Mouse (Mus musculus): ENCODE measurements around the gene Cep135. TPM values are rescaled to one million over a fixed set of nuclear protein-coding genes. Genes with fewer than 3 reads are reported as not detected.

Cep135 gene
- polyA plus RNA-seq, 1 experiment from 2014 or later, result 3.9 TPM

GRCm38 (mm10) chr5:76657245-76658083 is 69.0 kb downstream of the Cep135 start:
- Histone ChIP-seq H3K4me3 (ENCODE audit: low read depth, low read length) (peak overlapping the region; percentile 85), H3K27ac (ENCODE audit: low read length) (peak overlapping the region; percentile 91), H3K4me1 (ENCODE audit: control insufficient read depth, low read depth, low read length) (peaks cover 23% of the 10 kb centered on the region), H3K36me3 (ENCODE audit: control insufficient read depth, insufficient read depth) (no peaks in the 10 kb centered on the region), H3K4me2 (ENCODE audit: low read depth, low read length) (peak overlapping the region; percentile 92), H3K9me3 (replicated peaks; ENCODE audit: control insufficient read depth, low read length) (no peaks in the 10 kb centered on the region), H3K9ac (ENCODE audit: low read depth, low read length) (peak overlapping the region; percentile 94), H3K27me3 (ENCODE audit: control insufficient read depth, insufficient read depth, low read depth, low read length) (no peaks in the 10 kb centered on the region)
- ATAC-seq (ENCODE audit: low read depth), result peak; percentile 77
- under 1% methylated on average over 80 of the region's 80 CpGs for WGBS (ENCODE audit: insufficient replicate concordance)

- Histone ChIP-seq H3K4me1 (ENCODE audit: control insufficient read depth, low read depth, low read length) (peaks cover 23% of the 10 kb centered on the region), H3K9me3 (replicated peaks; ENCODE audit: control insufficient read depth, low read length) (no peaks in the 10 kb centered on the region), H3K9ac (ENCODE audit: low read depth, low read length) (peak overlapping the region; percentile 94), H3K27ac (ENCODE audit: low read length) (peak overlapping the region; percentile 91), H3K36me3 (ENCODE audit: control insufficient read depth, insufficient read depth) (no peaks in the 10 kb centered on the region), H3K4me3 (ENCODE audit: low read depth, low read length) (peak overlapping the region; percentile 85), H3K27me3 (ENCODE audit: control insufficient read depth, insufficient read depth, low read depth, low read length) (no peaks in the 10 kb centered on the region), H3K4me2 (ENCODE audit: low read depth, low read length) (peak overlapping the region; percentile 92)
- WGBS (ENCODE audit: insufficient replicate concordance), result 1% methylated on average over 38 of the region's 38 CpGs
- ATAC-seq (ENCODE audit: low read depth), result peak; percentile 91
Measured at GRCm38 (mm10) chr5:76658084-76658934, 69.8 kb downstream of the Cep135 start.

GRCm38 (mm10) chr5:76659958-76660635 is 71.6 kb downstream of the Cep135 start:
- Histone ChIP-seq H3K4me1 (ENCODE audit: control insufficient read depth, low read depth, low read length) (peaks cover 23% of the 10 kb centered on the region), H3K9ac (ENCODE audit: low read depth, low read length) (no peak overlapping the region), H3K36me3 (ENCODE audit: control insufficient read depth, insufficient read depth) (no peaks in the 10 kb centered on the region), H3K9me3 (replicated peaks; ENCODE audit: control insufficient read depth, low read length) (no peaks in the 10 kb centered on the region), H3K27me3 (ENCODE audit: control insufficient read depth, insufficient read depth, low read depth, low read length) (no peaks in the 10 kb centered on the region), H3K4me3 (ENCODE audit: low read depth, low read length) (no peak overlapping the region), H3K27ac (ENCODE audit: low read length) (0 out of 2 replicates have a peak overlapping the region, but pooled peaks have one; percentile 25), H3K4me2 (ENCODE audit: low read depth, low read length) (peak overlapping the region; percentile 50; the same call in 1 of the 2 replicates)
- no peak for ATAC-seq (ENCODE audit: low read depth)
- WGBS (ENCODE audit: insufficient replicate concordance), result 85% methylated on average over 8 of the region's 8 CpGs

- H3K4me1 ChIP-seq (ENCODE audit: control insufficient read depth, low read depth, low read length), result peaks cover 21% of the 10 kb centered on the region
- 28% methylated on average over 4 of the region's 4 CpGs for WGBS (ENCODE audit: insufficient replicate concordance)
- ATAC-seq (ENCODE audit: low read depth), result no peak
- H3K4me3 ChIP-seq (ENCODE audit: low read depth, low read length), result no peak overlapping the region
- no peaks in the 10 kb centered on the region for H3K27me3 ChIP-seq (ENCODE audit: control insufficient read depth, insufficient read depth, low read depth, low read length)
- H3K9me3 ChIP-seq (replicated peaks; ENCODE audit: control insufficient read depth, low read length), result no peaks in the 10 kb centered on the region
- H3K9ac ChIP-seq (ENCODE audit: low read depth, low read length), result no peak overlapping the region
- peak overlapping the region; percentile 19 for H3K4me2 ChIP-seq (ENCODE audit: low read depth, low read length)
- H3K36me3 ChIP-seq (ENCODE audit: control insufficient read depth, insufficient read depth), result no peaks in the 10 kb centered on the region
- 0 out of 2 replicates have a peak overlapping the region, but pooled peaks have one; percentile 18 for H3K27ac ChIP-seq (ENCODE audit: low read length)
Measured at GRCm38 (mm10) chr5:76661310-76661709, 72.8 kb downstream of the Cep135 start.

- no peaks in the 10 kb centered on the region for H3K9me3 ChIP-seq (replicated peaks; ENCODE audit: control insufficient read depth, low read length)
- peaks cover 15% of the 10 kb centered on the region for H3K4me1 ChIP-seq (ENCODE audit: control insufficient read depth, low read depth, low read length)
- WGBS (ENCODE audit: insufficient replicate concordance), result 77% methylated on average over 7 of the region's 7 CpGs
- no peak overlapping the region for H3K4me3 ChIP-seq (ENCODE audit: low read depth, low read length)
- no peak overlapping the region for H3K9ac ChIP-seq (ENCODE audit: low read depth, low read length)
- no peaks in the 10 kb centered on the region for H3K27me3 ChIP-seq (ENCODE audit: control insufficient read depth, insufficient read depth, low read depth, low read length)
- H3K36me3 ChIP-seq (ENCODE audit: control insufficient read depth, insufficient read depth), result no peaks in the 10 kb centered on the region
- H3K27ac ChIP-seq (ENCODE audit: low read length), result no peak overlapping the region
- no peak for ATAC-seq (ENCODE audit: low read depth)
- no peak overlapping the region for H3K4me2 ChIP-seq (ENCODE audit: low read depth, low read length)
Measured at GRCm38 (mm10) chr5:76664936-76665335, 76.4 kb downstream of the Cep135 start.

GRCm38 (mm10) chr5:76665421-76665820 is 76.9 kb downstream of the Cep135 start:
- 54% methylated on average over 7 of the region's 7 CpGs for WGBS (ENCODE audit: insufficient replicate concordance)
- Histone ChIP-seq H3K4me3 (ENCODE audit: low read depth, low read length) (no peak overlapping the region), H3K9me3 (replicated peaks; ENCODE audit: control insufficient read depth, low read length) (no peaks in the 10 kb centered on the region), H3K4me2 (ENCODE audit: low read depth, low read length) (no peak overlapping the region), H3K9ac (ENCODE audit: low read depth, low read length) (no peak overlapping the region), H3K27ac (ENCODE audit: low read length) (no peak overlapping the region), H3K27me3 (ENCODE audit: control insufficient read depth, insufficient read depth, low read depth, low read length) (no peaks in the 10 kb centered on the region), H3K4me1 (ENCODE audit: control insufficient read depth, low read depth, low read length) (peaks cover 10% of the 10 kb centered on the region), H3K36me3 (ENCODE audit: control insufficient read depth, insufficient read depth) (no peaks in the 10 kb centered on the region)
- ATAC-seq (ENCODE audit: low read depth), result no peak

GRCm38 (mm10) chr5:76666026-76666756 is 77.7 kb downstream of the Cep135 start:
- 82% methylated on average over 6 of the region's 6 CpGs for WGBS (ENCODE audit: insufficient replicate concordance)
- Histone ChIP-seq H3K4me1 (ENCODE audit: control insufficient read depth, low read depth, low read length) (peaks cover 4% of the 10 kb centered on the region), H3K9ac (ENCODE audit: low read depth, low read length) (no peak overlapping the region), H3K27me3 (ENCODE audit: control insufficient read depth, insufficient read depth, low read depth, low read length) (no peaks in the 10 kb centered on the region), H3K36me3 (ENCODE audit: control insufficient read depth, insufficient read depth) (no peaks in the 10 kb centered on the region), H3K9me3 (replicated peaks; ENCODE audit: control insufficient read depth, low read length) (no peaks in the 10 kb centered on the region), H3K4me2 (ENCODE audit: low read depth, low read length) (no peak overlapping the region), H3K4me3 (ENCODE audit: low read depth, low read length) (no peak overlapping the region), H3K27ac (ENCODE audit: low read length) (no peak overlapping the region)
- no peak for ATAC-seq (ENCODE audit: low read depth)

GRCm38 (mm10) chr5:76668118-76668517 is 79.6 kb downstream of the Cep135 start:
- H3K27me3 ChIP-seq (ENCODE audit: control insufficient read depth, insufficient read depth, low read depth, low read length), result no peaks in the 10 kb centered on the region
- no peak overlapping the region for H3K9ac ChIP-seq (ENCODE audit: low read depth, low read length)
- H3K4me3 ChIP-seq (ENCODE audit: low read depth, low read length), result no peak overlapping the region
- no peak overlapping the region for H3K27ac ChIP-seq (ENCODE audit: low read length)
- no peaks in the 10 kb centered on the region for H3K36me3 ChIP-seq (ENCODE audit: control insufficient read depth, insufficient read depth)
- no peaks in the 10 kb centered on the region for H3K9me3 ChIP-seq (replicated peaks; ENCODE audit: control insufficient read depth, low read length)
- no peaks in the 10 kb centered on the region for H3K4me1 ChIP-seq (ENCODE audit: control insufficient read depth, low read depth, low read length)
- H3K4me2 ChIP-seq (ENCODE audit: low read depth, low read length), result no peak overlapping the region
- WGBS (ENCODE audit: insufficient replicate concordance), result 66% methylated on average over 5 of the region's 5 CpGs
- ATAC-seq (ENCODE audit: low read depth), result no peak

Data from liver, embryonic 16.5 days (tissue).